Mouse (Mus musculus) layer of hippocampus, postnatal 14 days (tissue): ENCODE data around the gene Elmsan1. TPM values are rescaled to one million over a fixed set of nuclear protein-coding genes. Genes with fewer than 3 reads are reported as not detected.

Experiments used
- DNase-seq, 2 experiments: peaks; one replicate each; pipeline ENCODE4 v3.0.0; 2021 to 2022; ENCODE audit warnings: low spot score in 2 of 2, mixed read lengths in 1 of 2
- total RNA-seq, 2 experiments: library from RNA; stranded (reverse); gene quantifications; 2 replicates each; pipeline ENCODE4 v1.2.3; 2021

Gene Elmsan1
- total RNA-seq, 2 experiments from 2014 or later, result 17.0 to 18.1 TPM

DNA sequence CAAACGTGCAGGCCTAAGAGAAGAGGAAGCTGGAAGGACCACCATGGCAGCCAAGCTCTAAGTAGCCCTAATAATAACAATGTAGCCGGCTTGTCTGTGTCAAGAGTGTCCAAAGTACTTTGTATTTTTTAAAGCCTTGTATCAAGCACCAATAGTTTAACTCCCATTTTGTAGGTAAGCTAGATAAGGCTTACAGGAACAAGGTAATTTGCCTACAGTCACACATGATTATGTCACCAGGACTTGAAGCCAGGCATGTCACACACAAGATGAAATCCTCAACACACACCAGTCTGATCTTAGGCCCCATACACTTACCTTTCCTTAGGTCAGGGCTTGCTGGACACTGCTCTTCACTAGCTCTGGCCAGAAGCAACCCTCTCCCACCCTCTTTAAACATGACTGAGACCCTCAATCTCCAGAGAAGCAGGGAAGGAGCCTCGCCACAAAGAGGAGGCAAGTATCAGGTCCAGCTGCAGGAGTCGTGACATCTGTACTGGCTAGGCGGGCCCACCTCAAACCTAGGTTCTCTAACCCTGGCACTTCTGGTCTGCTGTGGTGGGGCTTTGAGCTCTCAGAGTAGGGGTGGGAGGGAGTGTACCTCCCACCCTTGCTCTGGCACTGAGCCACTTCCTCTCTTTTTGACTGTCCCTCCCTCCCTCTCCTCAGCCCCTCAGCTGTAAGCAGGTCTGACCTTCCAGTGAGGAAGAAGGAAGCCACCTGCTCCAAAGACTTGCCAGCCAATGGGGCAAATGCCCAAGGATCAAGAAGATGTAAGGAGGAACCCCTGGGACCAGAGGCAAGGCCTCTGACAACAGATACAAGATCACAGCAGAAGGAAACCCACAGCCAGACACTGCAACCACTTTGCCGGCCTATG lies 41.6 kb downstream of the Elmsan1 start:
- no peak for DNase-seq

DNA sequence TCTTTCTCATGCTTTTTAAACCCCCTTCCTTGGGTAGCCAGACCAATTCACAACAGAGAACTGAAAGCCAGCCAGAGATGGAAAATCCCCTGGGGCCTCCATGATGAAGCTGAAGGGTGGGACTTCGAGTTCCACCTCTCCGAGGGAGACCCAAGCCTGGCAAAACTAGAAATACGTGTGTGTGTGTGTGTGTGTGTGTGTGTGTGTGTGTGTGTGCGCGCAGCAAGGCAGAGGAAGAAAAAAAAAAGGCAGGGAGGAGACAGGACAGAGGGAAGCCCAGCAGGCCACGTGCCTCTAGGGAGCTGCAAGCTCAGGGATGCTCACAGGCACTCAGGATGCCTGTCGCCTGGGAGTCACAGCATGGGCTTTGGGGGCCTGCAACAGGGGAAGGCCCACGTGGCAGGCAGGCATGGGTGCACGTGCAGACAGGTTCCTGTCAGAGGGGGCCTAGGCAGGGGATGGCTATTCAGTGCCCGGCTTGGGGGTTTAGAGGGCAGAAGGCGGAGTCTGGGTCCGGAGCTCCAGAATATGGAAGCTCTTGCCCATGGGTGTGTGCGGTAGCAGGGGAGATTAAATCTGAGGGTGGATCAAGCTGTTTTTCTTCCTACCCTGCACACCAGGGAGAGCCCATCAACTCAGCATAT lies 42.4 kb downstream of the Elmsan1 start:
- no peak for DNase-seq

DNA sequence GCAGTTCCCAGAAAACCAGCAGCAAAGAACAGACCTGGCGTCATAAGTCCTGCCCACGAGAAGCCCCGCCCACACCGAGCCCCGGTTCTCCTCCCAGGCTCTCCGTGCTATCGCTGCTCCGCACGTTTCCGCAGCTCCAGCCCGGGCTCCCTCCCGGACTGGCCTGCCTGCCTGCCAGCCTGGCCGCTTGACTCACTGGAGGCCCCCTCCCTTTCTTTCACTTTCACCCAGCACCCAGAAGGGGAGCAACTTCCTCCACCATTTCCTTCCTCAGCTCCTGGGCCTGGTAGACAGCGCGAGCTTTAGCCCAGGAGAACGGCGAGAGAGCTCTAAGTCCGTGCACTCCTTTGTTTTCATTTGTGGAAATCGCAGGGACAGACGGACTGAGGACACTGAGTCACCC lies 43.0 kb downstream of the Elmsan1 start:
- peak; percentile 75 to 80 for DNase-seq

DNA sequence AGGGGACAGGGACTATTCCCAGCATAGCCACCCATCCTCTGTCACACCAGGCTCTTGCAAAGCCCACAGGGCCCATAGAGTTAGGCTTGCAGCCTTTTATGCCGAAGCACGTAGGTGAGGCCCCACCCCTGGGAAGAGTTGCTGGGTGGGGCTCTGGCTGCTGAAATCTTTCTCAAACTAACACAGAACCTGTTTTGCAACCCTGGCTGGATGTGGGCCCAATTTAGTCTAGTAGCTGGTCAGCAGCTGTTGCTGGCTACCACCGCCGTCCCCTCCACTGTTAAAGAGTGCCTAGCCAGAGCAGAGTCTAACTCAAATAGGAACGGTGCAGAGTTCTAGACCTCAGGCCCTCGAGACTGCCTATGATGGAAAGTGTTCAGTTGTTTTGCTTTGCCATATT lies 43.8 kb downstream of the Elmsan1 start:
- no peak for DNase-seq

DNA sequence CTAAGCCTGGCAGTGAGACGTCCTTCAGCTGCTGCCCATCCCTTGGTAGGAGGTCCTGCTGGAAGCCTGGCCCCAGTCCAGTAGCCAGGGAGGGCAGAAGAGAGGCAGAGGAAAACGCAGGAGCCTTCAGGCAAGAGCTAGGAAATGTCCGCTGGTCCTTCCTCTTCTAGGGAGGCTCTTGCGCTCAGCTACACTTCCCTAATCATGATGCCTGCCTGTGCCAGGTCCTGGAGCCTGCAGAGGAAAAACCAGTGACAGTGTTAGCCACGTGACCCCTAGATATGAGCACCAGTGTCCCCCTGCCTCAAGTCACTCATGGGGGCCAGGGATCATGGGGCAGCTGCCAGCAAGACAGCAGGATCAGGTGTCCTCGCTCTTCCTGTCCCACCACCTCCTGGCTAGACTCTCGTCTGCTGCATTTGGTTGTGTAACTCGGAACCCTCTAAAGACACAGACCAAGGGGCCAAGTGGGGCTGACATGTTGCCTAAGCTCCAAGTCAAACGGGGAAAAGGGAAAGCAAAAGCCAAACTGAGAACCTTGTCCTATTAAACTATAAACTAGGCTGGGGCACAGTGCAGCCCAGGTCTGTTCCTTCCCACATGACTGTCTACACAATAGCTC lies 44.4 kb downstream of the Elmsan1 start:
- DNase-seq, result no peak

DNA sequence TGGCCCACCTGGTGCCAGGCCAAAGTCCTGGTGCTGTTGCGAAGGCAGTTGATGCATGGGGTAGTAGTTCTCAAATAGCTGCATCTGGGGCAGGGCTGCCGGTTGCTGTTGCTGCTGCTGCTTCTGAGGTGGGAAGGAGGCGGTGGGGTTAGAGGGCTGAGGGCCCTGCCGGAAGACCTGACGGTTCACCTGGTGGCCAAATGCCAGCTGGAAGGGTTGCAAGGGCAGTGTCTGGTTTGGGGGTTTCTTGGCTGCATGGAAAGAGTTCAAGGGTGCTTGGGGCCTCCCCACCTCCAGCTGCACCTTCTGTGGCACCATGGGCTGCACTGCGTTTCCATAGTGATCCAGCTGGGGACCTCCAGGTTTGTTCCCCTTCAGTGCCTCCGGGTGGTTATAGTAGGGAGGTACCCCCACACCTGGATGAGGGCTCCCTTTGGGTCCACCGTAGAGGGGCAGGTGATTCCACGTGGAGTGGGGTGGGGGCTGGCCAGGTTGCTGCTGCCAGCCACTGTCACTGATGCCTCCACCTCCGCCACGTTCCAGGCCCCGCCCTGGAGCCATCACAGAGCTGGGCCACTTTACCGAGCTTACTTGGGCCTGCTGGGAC lies 45.3 kb downstream of the Elmsan1 start:
- no peak for DNase-seq

DNA sequence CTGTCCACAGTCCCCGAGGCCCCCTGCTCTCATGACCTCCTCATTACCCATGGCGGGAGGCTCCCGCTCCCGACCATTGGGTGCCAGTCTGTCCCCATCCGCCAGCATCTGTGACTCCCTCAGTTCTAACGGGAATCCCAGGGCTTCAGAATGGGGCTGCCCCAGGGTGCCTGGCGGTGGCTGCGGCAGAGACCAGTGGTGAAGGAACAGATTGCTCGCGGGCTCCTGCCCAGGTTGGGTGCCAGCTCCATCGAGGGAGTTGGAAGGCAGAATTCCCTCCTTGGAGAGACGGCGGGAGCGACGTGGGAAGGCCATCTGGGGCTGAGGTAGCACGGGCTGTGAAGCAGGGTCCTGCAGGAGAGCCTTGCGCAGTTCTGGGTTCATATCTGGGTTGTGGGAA lies 45.8 kb downstream of the Elmsan1 start:
- DNase-seq, result no peak

DNA sequence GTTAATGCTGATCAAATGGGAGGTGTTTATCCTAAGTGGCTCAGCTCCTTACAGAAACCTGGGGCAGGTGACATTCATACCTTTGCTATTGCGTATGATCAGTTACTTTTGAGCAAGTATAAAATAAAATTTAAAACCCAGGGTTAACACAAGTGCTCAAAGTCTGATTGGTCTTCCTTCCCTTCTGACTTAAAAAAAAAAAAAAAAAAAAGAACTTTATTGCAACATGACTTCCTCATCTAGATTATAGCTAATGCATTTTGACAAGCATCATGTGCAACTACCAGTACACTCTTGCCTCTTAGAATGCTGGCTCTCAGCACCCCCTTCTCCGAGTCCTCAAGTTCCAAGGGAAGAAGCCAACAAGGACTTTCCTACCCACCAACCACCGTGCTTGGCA lies 46.5 kb downstream of the Elmsan1 start:
- DNase-seq, result no peak

DNA sequence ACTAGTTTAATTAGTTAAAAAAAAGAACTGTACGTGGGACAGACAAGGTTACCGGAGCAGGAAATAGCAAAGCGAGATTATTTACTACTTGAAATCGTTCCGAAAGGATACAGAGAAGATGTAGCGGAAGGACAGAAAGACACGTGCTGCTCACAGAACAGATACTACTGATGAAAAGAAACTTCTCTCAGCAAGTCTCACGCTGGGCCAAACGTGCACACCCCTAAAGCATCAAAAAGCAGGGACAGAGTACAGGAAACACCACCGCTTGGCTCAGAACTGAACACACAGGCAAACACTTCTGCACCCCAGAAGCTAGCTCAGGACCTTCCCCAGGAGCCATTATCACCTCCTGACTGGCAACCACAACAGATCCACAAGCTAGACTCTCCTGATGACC lies 48.1 kb downstream of the Elmsan1 start:
- DNase-seq, result no peak

DNA sequence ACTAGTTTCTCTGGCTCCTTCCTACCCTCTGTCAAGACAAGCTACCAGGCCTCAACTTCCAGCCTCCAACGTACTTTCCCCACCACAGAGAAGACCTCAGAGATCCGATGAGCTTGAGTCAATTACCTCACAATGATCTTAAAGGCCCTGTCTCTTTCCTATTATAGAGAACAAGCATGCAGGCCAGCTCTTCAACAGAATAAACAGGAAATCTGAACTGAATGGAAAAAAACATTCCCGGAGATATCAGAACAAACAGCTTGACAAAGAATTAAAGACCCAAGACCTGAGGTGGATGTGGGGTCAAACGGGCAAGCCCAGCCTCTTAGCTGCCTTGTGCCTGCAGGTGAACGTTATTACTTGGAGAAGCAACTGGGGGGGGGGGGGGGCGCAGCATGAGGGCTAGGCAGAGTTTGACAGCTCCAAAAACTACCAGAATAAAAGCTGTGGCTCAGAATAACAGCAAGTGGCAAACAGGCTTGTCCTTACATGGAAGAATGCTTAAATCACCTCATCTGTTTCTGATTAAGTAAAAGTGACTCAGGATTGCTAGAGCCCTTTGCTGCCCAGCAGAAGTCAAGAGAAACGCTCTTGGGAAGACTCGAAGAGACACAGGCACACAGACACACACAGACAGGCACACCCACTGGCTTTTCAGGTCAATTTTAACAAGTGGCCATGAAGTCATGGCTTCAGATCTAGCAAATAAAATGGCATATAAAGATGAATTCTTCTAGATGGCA lies 52.9 kb downstream of the Elmsan1 start:
- no peak for DNase-seq

DNA sequence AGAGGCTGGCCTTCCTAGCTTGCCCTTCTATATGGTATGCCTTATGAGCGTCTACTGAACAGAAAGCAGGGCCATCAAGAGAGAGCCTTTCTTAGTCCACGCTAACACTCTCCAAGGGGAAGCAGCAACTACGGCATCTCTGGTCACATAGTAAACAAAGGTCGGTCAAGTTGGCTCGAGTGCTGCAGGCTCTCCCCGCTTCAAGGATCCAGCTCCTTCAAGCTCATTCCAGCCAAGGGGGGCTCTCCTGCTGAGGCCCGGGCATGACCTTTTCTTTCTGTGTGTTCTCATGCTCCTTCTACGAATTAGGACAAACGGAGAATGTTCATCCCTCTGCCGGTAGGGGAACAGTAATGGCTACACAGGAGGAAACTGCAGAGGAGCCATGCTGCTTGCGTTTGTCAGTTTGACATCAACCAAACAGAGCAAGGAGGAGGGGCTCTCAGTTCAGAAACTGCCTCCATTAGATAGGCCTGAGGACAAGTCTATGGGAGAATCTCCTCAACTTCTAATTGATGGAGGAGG lies 55.0 kb downstream of the Elmsan1 start:
- no peak for DNase-seq

DNA sequence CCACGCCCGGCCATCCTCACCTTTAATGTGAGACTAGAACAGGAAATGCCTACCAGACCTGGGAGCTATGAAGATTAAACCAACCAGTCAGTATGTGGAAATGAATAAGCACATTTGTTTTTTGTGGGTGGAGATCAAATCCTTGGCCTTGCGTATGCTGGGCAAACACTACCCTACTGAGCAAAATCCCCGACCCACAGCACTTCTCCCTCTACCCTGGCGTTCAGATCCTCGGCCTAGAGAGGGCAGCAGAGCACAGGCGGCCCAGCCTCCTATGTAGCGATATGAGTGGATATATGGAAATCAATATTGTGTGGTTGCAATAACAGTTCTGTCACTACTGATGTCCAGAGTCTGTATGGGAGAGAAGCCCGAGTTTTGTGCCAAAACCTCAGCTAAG lies 55.5 kb downstream of the Elmsan1 start:
- DNase-seq, result no peak

DNA sequence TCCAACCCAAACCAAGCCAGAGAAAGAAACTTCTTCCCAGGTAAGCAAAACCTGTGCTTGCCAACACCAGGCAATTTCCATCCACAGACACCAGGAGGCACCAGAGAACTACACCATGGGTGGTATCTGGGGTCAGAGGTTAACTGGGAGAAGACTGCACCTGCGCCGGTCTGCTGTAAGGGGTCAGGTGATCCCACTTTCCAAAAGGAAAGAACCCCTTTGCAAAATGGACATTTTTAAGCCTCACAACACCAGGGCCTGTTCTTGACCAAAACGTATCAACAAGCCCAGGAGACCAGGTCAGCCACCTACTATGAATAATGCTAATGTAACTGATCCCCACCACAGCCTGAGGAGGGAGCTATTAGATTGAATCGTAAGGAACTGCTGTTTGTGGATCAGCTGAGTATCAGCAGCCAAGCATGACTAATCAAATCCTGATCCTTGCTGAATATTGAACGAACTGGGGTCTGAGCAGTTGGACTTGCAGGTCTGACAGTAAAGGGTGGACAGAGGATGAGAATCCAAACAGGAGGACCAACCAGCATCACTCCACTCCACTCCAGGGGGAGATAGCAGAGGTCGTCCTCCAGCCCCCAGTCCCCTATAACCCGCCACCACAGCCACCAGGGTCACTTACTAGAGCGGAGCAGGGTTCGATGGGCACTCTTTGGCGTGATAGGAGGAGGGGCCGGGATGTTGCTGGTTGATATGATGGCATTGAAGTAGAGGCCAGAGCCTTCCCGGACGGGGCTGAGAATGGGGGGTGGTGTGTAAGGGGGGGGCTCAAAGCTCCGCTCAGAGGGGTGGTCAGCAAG lies 56.9 kb downstream of the Elmsan1 start:
- no peak for DNase-seq

DNA sequence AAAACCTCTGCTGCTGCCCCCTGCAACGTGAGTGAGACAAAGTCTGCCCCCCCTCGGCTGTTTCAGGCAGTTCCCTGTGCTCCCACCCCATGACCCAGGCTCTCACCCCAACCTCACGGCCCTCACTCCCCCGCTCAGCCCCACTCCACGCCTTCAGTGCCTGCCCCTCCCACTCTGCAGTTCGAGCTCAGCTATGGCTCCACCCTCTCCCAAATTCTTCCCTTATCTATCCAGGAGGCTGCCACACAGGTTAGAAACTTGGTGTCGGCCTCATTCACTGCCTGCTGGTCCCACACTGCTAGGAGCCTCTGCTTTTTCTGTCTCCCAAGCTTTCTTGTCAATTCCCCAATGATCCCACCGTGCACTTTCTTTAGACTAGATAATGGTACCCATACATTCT lies 57.6 kb downstream of the Elmsan1 start:
- no peak for DNase-seq

DNA sequence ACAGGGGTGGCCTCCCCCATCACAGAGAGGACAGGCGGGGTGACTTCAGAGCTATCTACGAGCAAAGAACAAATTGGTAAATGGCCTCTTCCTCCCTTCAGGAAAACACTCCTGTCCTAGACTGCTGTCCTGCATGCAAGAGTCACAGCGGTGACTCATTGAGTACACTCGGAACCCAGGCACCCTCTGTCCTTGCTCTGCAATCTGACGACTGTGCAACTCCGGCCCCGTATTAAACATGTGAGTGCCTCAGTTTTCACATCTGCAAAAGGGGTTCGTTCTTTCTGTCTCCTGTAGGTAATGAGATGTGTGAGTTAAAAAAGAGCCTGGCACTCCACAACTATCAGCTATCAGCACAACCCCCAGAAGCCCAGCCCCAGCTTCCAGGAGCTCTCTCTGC lies 58.2 kb downstream of the Elmsan1 start:
- DNase-seq, result no peak

DNA sequence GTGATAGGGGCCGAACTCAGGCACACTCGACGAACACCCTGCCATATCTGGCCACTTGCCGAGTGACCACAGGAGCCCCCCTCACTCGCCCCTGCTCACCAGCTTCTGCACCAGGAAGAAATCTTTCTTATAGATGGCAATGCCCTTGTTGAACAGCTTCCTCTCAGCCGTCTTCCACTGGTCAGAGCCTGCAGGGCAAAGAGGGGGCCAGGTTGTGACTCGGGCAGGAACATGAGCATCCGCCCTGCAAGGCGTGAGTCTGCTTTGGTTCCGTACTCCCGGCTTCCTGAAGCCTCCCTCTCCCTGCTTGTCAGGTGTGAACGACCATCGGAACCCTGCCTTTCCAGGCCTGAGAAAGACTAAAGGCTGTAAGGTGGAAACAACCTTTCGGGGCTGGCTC lies 60.5 kb downstream of the Elmsan1 start:
- DNase-seq, result no peak

DNA sequence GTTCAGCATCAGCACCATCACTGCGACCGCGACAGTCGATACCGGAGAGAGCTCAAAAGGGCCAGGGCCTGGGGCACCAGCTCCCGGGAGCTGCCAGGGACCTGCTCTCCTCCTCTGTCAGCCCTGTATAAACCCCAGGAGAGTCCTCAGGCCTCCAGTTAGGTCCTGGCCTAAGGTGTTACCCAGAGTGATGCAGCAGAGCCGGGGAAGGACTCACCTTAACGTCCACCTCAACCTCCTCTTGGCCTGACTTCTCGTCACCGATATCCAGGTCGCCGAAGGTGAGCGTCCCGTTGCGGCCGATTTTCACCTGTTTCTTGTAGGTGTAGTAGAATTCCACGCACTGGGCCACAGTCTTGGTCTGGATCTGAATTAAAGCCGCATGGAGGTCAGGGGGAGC lies 62.5 kb downstream of the Elmsan1 start:
- no peak for DNase-seq

DNA sequence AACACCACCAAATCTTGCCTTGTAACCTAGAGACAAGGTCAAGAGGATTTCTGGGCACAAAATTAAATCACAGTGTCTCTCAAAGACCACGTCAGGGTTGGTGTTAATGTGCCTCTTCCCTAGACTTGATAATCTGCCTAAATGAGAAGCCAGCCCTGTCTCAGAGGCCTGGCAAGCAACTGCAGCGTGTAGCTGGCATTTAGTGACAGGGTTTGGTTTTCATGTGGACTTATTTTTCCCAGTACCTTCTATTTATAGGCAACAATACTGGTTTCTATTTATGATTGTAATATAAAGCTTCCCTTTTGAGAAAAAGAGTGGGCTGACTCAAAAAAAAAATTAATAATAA lies 63.2 kb downstream of the Elmsan1 start:
- no peak for DNase-seq

DNA sequence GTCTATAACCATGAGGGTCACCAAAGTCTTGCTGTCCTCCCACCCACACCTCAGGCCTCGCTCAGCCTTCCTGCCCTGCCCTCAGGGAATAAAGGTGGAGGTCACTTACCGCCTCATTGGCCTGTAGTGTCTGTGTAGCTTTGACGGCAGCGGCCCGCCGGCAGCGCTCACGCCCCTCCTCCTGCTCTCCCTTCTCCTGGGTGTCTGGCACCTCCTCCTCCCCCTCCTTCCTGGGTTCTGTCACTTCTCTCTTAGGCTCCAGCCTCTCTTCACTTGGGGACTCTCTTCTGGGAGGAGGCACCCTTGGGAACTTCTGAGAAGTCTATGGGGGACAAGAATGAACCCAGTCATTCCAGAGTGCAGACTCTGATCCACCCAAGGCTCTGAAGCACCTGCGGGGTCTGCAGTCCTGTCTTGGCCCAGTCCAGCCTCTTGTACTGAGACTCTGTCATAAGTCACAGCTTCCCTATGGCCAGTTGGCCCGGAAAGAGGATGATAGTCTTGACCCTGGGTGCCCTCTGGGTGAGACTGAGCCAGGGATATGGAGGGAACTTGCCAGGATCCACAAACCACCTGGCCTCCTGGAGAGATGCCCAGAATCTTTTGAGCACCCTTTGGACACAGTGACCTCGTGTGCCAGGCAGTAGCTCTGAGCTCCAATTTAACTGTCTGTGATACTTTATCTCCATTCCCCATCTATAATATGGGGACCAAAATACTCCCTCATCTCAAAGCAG lies 63.7 kb downstream of the Elmsan1 start:
- DNase-seq, result peak in 1 of 2 experiments; percentile 42
